Mouse (Mus musculus): ENCODE measurements around the gene Hamp2.
"Not testable (repeated sequence)": the region's sequence is repeated elsewhere in the genome, so short reads cannot be mapped to it uniquely, and the experiment has no call there.

Gene Hamp2

DNA sequence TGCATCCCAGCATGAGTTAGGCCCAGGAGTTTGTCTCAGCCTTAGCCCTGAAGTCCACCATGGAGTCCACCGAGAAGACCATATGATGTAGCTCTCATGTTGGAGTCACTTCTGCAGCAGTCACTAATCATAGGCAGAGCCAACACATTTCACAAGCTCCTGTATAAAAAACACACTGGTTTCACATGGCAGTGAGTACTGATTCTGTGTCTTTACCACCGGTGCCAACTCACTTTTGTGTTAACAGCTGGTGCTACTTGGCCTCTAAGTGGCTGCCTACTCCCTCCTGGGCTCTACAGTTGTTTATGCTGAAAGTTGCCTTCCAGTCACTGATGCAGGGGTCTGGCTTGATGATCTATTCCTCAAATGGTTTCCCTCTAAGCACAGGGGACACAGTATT is at the start of gene Hamp2:
TSS of gene Hamp2 (minus strand) at position 101 of the 400 bp plus-strand sequence.
- not testable (repeated sequence) for DNase-seq (ENCODE audit: low read depth, low spot score)

DNA sequence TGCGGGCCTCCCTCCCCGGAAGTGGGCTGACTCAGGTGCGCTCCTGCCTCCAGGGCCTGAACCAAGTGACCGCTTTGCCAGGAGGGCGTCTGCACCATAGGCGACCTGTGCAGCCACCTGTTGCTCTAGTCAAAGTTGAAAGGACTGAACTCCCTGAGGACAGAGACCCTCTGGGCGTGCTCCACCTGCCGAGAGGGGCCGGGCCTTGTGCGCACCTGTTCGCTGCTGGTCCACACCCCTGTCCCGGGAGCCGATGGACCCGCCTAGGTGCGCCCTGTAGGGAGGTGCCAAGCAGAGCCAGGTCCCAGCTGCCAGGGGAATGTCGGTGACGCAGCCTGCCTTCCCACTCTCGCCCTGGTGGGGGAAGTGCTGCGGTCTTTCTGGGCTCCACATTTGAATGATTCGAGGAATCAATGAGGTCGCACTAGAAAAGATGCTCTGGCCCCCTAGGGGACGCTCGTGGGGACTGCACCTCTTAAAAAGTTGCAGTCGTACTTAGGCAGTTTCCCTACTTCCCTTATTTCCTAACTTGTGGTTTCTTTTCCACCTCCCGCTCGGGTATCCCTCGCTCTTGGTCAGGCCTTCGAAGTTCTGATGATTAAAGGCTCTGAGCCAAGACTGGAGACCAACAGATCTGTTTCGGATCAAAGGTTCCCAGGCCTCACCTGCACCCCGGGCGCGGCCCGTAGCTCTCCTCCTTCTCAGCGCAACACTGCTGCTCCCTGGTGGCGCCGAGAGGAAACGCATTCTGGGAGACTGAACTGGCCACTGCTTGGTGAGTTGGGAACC is 49.2 kb upstream of the Hamp2 start, which contains the start of gene Fam187b:
TSS of gene Fam187b (plus strand) at position 290 of the 789 bp plus-strand sequence.
- peak; percentile 78 for DNase-seq (ENCODE audit: low read depth, low spot score)

DNA sequence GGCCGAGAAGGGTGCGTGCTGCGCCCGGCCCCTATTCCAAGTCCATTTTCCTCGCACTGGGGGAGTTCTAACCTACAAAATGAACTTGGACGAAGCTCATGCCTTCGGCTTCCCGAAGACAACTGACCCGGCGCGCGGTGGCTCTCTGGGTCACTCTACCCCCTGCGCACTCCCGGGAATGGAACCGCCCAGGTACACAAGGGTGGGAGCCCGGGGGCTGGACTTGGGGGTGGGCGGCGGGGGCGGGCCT is 48.7 kb upstream of the Hamp2 start, which contains the start of gene Lsr:
TSS of gene Lsr (minus strand) at position 214 of the 250 bp plus-strand sequence.
- DNase-seq (ENCODE audit: low read depth, low spot score): no peak

DNA sequence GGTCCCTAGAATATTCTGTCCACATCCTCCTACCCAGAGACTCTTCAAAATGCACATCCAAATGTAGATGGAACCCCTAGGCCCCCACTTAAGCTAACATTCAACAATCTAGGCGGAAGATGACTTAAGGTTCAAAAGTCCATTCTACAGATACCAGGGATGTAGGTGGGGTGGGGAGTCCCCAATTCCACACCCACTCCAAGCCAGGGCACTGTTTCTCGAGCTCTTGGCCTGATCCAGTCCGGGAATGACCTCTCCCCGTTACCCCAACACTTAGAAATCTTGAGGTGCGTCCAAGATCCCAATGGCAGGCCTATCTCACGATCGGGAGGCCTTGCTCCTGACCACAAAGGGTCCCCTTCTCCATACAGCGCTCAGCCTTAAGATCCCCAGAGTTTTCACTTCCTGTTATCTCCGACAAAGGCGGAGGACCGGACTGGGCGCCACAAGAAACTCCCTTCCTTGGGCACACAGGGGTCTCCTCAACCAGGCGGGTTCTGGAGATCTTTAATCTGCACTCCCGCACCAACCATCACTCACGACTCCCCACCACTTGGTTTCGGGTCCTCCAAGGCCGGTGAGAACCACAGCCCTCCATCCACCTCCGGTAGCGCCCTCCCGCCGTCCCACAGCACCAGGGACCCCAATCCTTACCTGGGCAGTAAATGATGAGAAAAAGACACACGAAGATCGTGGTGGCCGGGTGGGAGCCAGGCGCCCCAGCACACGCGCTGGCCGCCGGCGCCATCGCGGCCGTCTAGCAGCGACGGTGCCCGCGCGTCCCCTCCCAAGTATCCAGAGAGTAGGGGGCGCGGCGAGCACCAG is 48.2 kb upstream of the Hamp2 start:
- DNase-seq (ENCODE audit: low read depth, low spot score): no peak

DNA sequence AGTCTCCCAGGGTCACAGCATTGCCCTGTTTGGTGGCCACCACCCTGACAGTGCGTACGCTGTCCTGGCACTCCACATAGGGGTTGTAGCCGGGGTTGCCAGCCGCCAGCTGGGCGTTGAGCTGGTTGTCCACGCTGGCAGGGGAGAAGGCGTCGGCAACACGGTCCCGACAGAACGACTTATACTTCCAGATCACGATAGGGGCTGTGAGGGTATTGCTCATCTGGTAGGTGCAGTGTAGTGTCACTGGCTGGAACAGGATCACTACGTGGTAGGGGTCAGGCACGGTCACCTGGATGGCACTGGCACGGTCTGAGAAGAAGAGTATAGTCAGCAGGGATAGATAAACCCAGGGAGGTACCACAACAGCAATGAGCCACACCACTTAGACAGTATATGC is 47.4 kb upstream of the Hamp2 start:
- no peak for DNase-seq (ENCODE audit: low read depth, low spot score)

DNA sequence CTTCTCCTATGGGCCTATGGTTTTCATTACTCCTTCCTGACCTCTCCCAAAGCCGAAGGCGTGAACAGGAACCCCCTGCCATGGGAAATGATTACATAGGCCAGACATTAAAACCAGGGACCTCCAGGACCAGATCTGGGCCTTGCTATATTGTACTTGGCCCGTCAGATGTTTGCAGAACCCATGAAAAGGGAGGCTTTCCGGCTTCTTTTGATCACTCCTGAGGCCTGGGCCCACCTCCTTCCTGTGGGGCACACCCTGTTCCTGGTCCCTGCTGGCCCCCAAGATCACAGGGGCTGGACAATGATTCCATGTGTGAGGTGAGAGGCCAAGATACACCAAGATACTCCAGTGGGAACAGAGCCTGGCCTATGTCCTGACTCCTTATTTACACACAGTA is 44.7 kb upstream of the Hamp2 start:
- DNase-seq (ENCODE audit: low read depth, low spot score): no peak

DNA sequence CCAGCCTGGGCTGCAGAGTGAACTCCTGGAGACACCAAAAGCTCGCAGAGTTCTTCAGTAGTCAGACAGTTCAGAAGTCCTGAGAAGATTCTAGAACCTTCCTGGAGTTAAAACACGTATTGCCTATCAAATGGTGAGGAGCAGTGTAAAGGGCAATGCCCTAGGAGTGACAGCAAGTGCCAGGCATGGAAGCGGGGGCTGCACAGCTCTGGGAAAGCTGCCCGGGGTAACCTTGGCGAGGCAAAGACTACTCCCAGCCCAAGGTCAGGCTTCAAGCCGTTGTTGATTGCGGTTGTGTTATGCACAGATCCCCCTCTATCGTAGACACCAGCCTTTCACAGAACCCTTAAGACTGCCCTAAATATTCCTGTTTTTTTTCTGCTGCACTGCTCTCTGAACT is 44.1 kb upstream of the Hamp2 start:
- no peak for DNase-seq (ENCODE audit: low read depth, low spot score)

DNA sequence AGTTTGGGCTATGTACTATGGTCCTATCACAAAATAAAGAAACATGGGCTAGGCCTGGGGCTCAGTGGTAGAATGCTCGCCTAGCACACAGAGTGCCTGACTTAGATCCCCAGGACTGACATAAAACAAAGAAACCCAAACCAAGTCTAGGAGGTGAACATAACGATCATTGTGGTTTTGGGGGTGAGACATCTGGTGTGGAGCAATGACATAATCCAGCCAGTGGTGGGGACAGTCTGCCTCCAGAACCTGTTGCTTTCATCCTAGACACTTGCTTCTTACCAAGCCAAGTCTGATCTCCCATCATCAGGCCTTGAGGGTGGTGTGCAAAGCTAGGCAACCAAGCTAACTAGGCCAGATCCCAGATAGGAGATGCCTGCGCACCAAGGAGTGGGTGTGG is 42.2 kb upstream of the Hamp2 start:
- DNase-seq (ENCODE audit: low read depth, low spot score): no peak

DNA sequence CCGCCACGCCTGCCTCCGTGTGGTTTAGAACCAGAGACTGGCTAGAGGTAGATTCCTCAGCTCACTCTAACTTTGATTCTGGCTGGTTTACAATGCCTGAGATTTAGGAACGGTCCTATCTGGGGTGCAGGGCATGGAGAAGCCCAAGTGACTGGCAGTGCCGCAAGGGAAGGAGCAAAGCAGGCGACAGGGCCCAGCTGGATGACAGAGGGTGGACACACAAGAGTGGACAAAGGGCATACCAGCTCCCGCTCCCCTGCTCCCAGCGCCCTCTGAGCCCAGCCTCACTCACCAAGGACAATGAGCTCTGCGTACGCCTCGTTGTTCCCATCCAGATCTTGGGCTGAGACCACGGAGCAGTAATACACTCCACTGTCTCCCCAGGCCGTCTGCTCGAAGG is 41.2 kb upstream of the Hamp2 start:
- no peak for DNase-seq (ENCODE audit: low read depth, low spot score)

DNA sequence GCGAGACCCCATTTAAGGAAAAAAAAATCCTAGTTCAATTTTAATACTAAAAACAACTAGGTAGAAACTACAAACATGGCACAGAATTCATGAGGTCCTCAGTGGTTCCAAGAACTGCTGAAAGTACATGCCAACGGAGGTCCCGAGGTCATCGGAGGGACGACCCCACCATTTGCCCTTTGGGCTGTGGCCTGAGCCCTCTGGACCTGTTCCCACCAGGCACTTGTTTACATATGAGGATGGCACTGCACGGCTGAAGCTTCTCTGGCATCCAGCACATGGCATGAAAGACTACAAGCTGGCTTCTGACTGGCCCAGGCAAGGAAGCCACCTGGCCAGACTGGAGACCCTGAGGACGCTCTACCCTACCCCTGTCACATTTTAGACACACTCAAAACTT is 39.9 kb upstream of the Hamp2 start:
- no peak for DNase-seq (ENCODE audit: low read depth, low spot score)

DNA sequence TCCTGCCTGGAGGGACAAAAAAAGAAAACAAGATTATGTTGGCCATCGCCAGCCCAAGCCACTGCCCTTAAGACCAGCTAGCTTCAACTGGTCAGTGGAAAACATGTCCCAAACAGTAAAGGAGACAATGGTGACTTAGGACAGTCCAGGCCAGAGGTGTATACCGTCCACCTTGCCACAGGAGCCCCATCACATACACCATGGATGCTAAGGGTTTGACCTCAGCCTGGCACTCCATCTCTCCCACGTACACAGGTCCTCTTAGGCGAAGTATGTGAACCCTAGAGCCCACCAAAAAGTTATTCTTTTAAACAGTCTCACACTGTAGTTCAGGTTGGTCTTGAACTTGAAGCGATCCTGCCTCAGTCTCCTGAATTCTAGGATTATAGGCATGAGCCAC is 38.4 kb upstream of the Hamp2 start:
- no peak for DNase-seq (ENCODE audit: low read depth, low spot score)

DNA sequence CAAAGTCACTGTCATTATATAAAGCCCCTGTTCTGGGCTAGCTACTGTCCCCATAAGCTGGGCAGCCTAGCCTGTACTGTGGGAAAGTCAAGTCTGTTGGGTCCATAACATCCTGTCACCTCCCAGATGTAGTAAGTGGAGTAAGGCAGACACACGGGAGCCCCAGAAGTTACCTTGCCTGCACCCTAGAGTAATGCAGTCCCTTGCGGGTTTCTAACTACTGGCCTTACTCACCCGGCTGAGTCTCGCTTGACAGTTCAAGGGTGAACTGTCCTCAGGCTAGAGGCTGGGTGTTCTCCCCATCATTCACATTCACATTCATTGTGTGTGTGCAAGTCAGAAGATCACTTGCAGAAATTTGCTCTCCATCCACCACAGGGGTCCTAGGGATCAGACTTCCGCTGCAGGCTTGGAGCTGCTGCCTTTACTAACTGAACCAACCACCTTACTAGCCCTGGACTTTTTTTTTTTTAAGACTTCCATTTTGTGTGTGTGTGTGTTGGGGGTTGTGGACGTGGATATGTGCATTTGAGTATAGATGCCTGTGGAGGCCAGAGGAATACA is 35.4 kb upstream of the Hamp2 start:
- DNase-seq (ENCODE audit: low read depth, low spot score): no peak

DNA sequence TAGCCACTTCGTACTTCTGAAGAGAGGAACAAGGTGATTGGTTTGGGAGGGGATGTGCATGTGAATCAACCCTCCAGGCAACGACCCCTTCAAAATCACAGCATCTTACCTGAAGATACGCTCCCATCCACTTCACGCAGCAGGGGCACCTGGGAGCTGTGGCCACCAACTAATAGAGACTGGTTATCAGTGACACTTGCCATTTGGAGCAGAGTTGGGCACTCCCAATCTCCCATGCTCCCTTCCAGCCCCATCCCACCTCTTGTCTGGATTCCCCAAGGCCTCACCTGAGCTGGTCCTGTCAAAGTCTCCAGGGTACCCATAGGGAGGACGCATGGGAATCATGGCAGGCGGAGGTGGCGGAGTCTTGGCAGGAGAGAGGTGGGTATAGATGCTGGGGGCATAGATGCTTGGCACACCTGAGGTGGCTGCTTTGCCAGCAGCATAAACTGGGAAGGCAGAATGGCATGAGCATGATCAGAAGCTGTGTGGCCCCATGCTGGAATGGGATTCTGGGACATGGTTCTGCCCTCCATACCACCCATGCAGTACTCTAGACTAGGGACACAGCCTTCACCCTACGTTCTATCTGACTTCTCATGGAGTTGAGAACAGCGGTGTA is 34.5 kb upstream of the Hamp2 start:
- no peak for DNase-seq (ENCODE audit: low read depth, low spot score)

DNA sequence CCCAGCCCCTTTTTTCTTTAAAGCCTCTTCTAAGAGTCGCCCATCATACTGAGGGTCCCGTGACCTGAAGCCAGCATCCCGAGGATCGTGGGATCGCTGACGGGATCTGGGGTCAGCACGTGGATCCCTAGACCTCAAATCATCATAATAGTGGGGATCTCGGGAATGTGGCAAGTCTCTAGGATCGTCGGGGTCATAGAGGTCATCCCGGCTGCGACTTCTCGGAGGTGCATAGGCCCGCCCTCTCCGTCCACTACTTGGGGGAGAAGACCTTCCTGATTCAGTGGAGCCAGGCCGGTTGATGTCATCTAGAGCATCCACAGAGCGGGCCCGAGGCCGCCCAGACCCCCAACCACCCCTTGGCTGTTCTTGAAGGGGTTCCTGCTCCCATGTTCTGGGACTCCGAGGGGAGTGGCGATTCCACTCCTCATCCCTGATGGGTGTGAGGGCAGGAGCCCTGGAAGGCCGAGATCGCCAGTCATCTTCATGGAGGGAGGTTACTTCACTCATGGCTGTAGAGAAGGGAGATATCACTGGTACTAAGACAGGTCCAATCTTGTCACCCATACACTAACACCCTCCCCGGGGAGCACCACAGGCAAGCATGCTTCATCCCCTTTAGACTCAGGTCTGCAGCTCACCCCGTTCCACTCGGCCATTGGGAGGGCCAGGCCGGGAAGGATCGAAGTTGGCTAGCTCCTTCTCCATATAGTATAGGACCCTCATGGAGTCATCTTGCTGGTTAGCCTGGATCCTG is 33.8 kb upstream of the Hamp2 start:
- no peak for DNase-seq (ENCODE audit: low read depth, low spot score)

DNA sequence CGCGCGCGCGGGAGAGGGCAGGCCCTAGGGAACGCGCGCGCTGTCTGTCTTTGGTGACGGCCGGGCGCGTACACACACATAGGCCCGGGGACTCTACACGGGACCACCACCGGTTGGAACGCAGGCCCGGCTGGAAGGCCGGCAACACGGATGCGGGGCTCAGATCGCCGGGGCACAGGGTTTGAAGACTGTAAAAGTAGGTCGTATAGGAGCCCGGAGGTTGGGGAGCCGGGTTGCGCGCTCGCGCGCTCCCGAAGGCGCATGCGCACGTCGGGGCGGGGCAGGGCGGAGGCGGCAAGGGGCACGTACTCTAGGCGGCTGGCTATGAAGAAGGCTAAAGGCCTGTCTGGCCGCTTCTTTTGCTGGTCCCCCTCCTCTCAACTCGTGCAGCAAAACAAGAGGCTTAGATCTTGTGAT is 32.9 kb upstream of the Hamp2 start:
- peak; percentile 86 for DNase-seq (ENCODE audit: low read depth, low spot score)

DNA sequence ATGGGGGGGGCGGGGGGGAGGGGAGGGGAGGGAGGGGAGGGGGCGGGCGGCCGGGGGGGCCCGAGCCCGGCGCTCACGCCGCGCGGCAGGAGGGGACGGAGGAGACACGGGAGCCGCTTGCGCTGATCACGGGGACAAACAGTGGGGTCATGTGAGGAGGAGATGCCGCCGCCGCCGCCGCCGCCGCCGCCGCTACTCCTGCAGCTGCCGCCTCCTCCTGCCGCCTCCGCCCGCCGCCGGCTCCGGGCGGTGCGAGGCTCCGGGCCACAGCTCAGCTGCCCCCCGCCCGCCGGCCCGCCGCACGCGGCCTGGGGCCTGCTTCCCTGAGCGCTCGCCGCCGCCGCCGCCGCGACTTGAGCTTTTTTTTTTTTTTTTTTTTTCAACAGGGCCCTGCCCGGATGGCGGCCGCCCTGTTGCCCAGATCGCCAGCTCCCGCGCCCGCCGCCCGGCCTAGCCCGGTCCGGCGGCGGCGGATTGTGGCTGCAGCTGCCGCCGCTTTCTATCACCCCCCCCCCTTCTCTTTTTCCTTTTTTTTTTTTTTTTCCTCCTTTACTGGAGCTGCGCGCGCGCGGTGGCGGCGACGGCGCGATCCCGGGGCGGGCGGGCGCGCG is 32.4 kb upstream of the Hamp2 start, which contains the start of gene Usf2:
TSS of gene Usf2 (minus strand) at position 48 of the 611 bp plus-strand sequence.
- DNase-seq (ENCODE audit: low read depth, low spot score): peak; percentile 35

DNA sequence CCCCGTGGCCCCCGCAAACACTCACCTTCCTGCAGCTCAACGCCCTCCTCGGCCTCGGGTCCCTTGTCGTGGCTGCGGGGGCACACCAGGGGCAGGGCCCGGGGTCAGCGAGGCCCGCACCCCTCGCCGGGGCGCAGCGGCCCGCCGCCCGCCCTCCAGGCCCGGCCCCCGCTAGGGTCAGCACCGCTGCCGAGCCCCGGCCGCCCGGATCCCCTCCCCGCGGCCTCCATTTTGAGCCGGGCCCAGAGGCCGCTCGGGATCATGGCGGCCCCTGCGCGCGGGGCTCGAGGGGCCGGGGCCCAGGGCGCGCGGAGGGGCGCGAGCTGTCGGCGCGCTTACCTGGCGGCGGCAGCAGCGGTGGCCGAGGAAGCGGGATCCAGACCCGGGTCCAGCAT is 31.9 kb upstream of the Hamp2 start:
- peak; percentile 22 for DNase-seq (ENCODE audit: low read depth, low spot score)

DNA sequence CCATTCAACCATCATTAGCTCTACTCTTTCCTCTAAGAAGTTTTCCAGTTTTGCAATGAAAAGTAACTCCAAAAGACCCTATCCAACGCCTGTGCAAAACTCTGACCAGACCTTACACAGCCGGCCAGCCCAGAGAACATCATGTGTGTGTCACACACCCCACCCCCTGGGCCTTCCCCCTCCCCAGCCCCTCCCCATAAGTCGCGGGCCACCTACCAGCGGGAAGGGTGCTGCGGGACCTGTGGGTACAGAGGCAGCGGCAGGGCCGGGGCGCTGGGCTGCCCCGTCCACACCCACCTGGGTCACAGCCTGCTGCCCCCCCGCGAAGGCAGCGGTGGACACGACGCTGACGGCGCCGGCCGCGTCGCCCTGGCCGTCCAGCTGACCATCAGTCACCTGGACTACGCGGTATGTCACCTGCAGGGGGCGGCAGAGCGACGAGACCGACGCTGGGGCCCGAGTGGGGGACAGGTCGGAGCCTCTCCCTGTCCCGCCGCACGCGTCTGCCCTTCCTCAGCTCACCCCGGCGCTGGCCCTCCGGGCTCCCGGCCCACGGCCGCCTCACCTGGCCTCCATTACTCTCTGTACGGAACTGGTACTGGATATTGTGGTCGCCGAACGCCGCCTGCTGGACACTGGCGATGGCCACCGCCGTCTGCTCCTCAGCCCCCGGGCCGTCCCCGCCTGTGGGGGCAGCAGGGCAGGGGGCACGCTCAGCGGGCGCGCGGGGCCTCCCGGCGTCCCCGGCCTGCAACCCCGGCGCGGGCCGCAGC is 31.3 kb upstream of the Hamp2 start:
- DNase-seq (ENCODE audit: low read depth, low spot score): peak; percentile 83

DNA sequence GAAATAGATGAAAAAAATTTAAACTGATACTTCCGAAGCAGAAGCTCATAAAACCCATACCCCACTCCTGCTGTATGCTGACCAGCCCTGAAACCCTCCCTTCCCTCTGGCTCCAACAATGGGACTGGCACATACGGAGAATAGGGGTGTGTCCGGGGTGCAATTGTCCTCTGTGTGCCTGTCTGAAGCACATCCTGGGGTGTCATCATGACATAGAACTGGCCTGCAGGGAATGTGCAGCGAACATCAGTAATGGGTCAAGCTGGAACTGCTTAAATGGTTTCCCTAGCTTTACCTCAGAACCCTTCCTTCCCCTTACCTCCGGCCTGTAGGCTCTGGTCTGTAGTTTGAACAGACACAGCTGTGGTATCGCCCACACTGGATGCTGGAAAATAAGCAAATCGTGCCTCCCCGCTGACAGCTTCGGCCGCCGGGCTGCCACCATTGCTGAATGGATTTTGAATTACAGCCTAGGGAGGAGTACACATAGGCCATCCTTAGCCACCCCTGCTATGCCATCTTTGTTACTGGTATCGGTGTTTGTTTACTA is 30.6 kb upstream of the Hamp2 start:
- DNase-seq (ENCODE audit: low read depth, low spot score): no peak

DNA sequence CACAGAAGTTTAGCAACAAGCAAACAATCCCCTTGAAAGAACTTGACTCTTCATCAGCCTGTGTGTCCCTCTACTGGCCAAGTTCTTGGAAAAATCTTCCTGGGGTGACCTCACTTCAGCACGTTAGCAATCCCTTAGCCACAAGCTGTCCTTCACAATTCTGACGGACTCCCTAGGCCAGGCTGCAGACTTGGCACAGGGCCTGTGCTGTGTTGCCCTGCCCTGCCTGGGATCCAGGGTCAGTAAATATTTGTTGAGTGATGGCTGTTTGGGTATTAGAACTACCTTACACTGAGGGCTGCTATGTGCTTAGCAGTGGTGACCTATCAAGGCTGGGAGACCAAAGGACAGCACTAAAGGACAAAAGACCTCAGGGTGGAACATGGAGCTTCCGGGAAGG is 29.6 kb upstream of the Hamp2 start:
- DNase-seq (ENCODE audit: low read depth, low spot score): no peak
